Mouse (Mus musculus) hindbrain, embryonic 13.5 days (tissue): ENCODE results near the gene Lamc1. TPM values are rescaled to one million over a fixed set of nuclear protein-coding genes. Genes with fewer than 3 reads are reported as not detected.
"Not testable (repeated sequence)": the region's sequence is repeated elsewhere in the genome, so short reads cannot be mapped to it uniquely, and the experiment has no call there.

Experiments
- ATAC-seq: fragments of 200-750 bp; cut with Nextera tagmentation; 2 replicates; pipeline ENCODE4 v1.8.0; 2017; ENCODE audit warnings: moderate TSS enrichment; ENCODE audit not compliant: low FRiP score
- H3K27ac ChIP-seq: fragments of 300-500 bp; sonication (generic); 2 replicates; pipeline ENCODE4 v1.5.1; 2015; ENCODE audit warnings: inconsistent platforms, mild to moderate bottlenecking, moderate library complexity
- H3K27me3 ChIP-seq: fragments of 300-500 bp; sonication (generic); 2 replicates; pipeline ENCODE4 v1.6.1; 2015; ENCODE audit warnings: mild to moderate bottlenecking, inconsistent platforms
- H3K36me3 ChIP-seq: fragments of 300-500 bp; sonication (generic); 2 replicates; pipeline ENCODE4 v1.6.1; 2015; ENCODE audit warnings: mild to moderate bottlenecking, inconsistent platforms
- H3K4me1 ChIP-seq: fragments of 300-500 bp; sonication (generic); replicated peaks from 2 replicates; pipeline ENCODE4 v1.6.1; 2015; ENCODE audit warnings: inconsistent platforms
- H3K4me2 ChIP-seq: fragments of 300-500 bp; sonication (generic); 2 replicates; pipeline ENCODE4 v1.6.1; 2015; ENCODE audit warnings: inconsistent platforms, mild to moderate bottlenecking, moderate library complexity
- H3K4me3 ChIP-seq: fragments of 300-500 bp; sonication (generic); 2 replicates; pipeline ENCODE4 v1.5.1; 2015; ENCODE audit warnings: mild to moderate bottlenecking, inconsistent platforms
- H3K9ac ChIP-seq: fragments of 300-500 bp; sonication (generic); 2 replicates; pipeline ENCODE4 v1.6.1; 2015; ENCODE audit warnings: mild to moderate bottlenecking, inconsistent platforms
- H3K9me3 ChIP-seq: fragments of 300-500 bp; sonication (generic); 2 replicates; pipeline ENCODE4 v1.6.1; 2016; ENCODE audit warnings: inconsistent platforms
- WGBS: fragments of 180-500 bp; shearing (Covaris S2); methylation state at CpG from one replicate; pipeline ENCODE4 v1.1.7; 2015; 5-methylcytosine and 5-hydroxymethylcytosine counted together
- polyA plus RNA-seq: library from polyadenylated mRNA; unstranded; fragments of >200 nt; fragmentation: Nextera tagmentation; extraction: Ambion mirVana; gene quantifications from 2 replicates; pipeline ENCODE4 v1.2.1, GENCODE M21; 2015

Lamc1 gene
- polyA plus RNA-seq, 1 experiment from 2014 or later: 20.2 TPM

GRCm38 (mm10) chr1:153353736-153354430 is 21.3 kb upstream of the Lamc1 start:
- Histone ChIP-seq H3K4me3 (no peak overlapping the region), H3K4me1 (peaks cover 5% of the 10 kb centered on the region; the same call in 1 of the 2 replicates), H3K27ac (no peak overlapping the region), H3K9me3 (no peaks in the 10 kb centered on the region), H3K36me3 (no peaks in the 10 kb centered on the region), H3K9ac (no peak overlapping the region), H3K27me3 (no peaks in the 10 kb centered on the region; the same call in 1 of the 2 replicates), H3K4me2 (no peak overlapping the region)
- no peak for ATAC-seq
- 62% methylated on average over 18 of the region's 18 CpGs for WGBS

GRCm38 (mm10) chr1:153351034-153351433 is 18.4 kb upstream of the Lamc1 start:
- no peaks in the 10 kb centered on the region for H3K36me3 ChIP-seq
- ATAC-seq: no peak
- H3K9ac ChIP-seq: no peak overlapping the region
- WGBS: 81% methylated on average over 4 of the region's 4 CpGs
- no peaks in the 10 kb centered on the region; the same call in 1 of the 2 replicates for H3K27me3 ChIP-seq
- H3K27ac ChIP-seq: no peak overlapping the region
- H3K4me3 ChIP-seq: no peak overlapping the region
- peaks cover 5% of the 10 kb centered on the region; the same call in 1 of the 2 replicates for H3K4me1 ChIP-seq
- H3K4me2 ChIP-seq: no peak overlapping the region
- H3K9me3 ChIP-seq: no peaks in the 10 kb centered on the region

- H3K36me3 ChIP-seq: no peaks in the 10 kb centered on the region
- no peaks in the 10 kb centered on the region for H3K4me1 ChIP-seq
- no peaks in the 10 kb centered on the region; the same call in 1 of the 2 replicates for H3K27me3 ChIP-seq
- H3K9me3 ChIP-seq: no peaks in the 10 kb centered on the region
- H3K9ac ChIP-seq: no peak overlapping the region
- H3K4me2 ChIP-seq: no peak overlapping the region
- no peak overlapping the region for H3K27ac ChIP-seq
- ATAC-seq: no peak
- WGBS: 67% methylated on average over 3 of the region's 3 CpGs
- H3K4me3 ChIP-seq: no peak overlapping the region
These were observed 15.1 kb upstream of the Lamc1 start for GRCm38 (mm10) chr1:153347726-153348125.

GRCm38 (mm10) chr1:153347040-153347439 is 14.5 kb upstream of the Lamc1 start:
- no peak overlapping the region for H3K9ac ChIP-seq
- H3K27ac ChIP-seq: no peak overlapping the region
- no peaks in the 10 kb centered on the region for H3K4me1 ChIP-seq
- H3K4me3 ChIP-seq: no peak overlapping the region
- no peaks in the 10 kb centered on the region for H3K36me3 ChIP-seq
- 92% methylated on average over 2 of the region's 2 CpGs for WGBS
- no peaks in the 10 kb centered on the region; the same call in 1 of the 2 replicates for H3K27me3 ChIP-seq
- ATAC-seq: no peak
- H3K4me2 ChIP-seq: no peak overlapping the region
- no peaks in the 10 kb centered on the region for H3K9me3 ChIP-seq

- Histone ChIP-seq H3K36me3 (no peaks in the 10 kb centered on the region), H3K9me3 (no peaks in the 10 kb centered on the region), H3K4me3 (peak overlapping the region; percentile 27), H3K27me3 (no peaks in the 10 kb centered on the region), H3K4me2 (peak overlapping the region; percentile 46), H3K27ac (no peak overlapping the region), H3K9ac (no peak overlapping the region), H3K4me1 (no peaks in the 10 kb centered on the region)
- no peak for ATAC-seq
- WGBS: 47% methylated on average over 16 of the region's 16 CpGs
These were observed 13.2 kb upstream of the Lamc1 start for GRCm38 (mm10) chr1:153345699-153346291.

GRCm38 (mm10) chr1:153345002-153345401 is 12.4 kb upstream of the Lamc1 start:
- Histone ChIP-seq H3K4me1 (no peaks in the 10 kb centered on the region), H3K27ac (no peak overlapping the region), H3K4me3 (no peak overlapping the region), H3K4me2 (no peak overlapping the region), H3K9ac (no peak overlapping the region), H3K27me3 (no peaks in the 10 kb centered on the region), H3K36me3 (no peaks in the 10 kb centered on the region), H3K9me3 (no peaks in the 10 kb centered on the region)
- ATAC-seq: no peak
- 90% methylated on average over 2 of the region's 2 CpGs for WGBS

DNA sequence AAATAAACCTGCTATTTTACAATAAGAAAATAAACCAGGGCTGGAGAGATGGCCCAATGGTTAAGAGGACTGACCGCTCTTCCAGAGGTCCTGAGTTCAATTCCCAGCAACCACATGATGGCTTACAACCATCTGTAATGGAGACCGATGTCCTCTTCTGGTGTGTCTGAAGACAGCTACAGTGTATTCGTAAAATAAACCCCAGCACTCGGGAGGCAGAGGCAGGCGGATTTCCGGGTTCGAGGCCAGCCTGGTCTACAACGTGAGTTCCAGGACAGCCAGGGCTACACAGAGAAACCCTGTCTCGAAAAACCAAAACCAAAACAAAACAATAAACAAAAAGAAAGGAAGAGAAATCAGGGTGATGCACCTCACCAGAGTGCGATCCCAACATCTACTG is 2.9 kb upstream of the Lamc1 start:
- WGBS: 93% methylated on average over 10 of the region's 10 CpGs

GRCm38 (mm10) chr1:153333296-153334121 is 923 bp upstream of the Lamc1 start:
- ATAC-seq: peak; percentile 73

More for the DNA sequence above, 2.9 kb upstream of the Lamc1 start:
- ATAC-seq, H3K4me3 ChIP-seq, H3K9ac ChIP-seq, H3K9me3 ChIP-seq, H3K36me3 ChIP-seq, H3K27ac ChIP-seq, H3K27me3 ChIP-seq, H3K4me2 ChIP-seq: not testable (repeated sequence)
- H3K4me1 ChIP-seq: peaks cover 18% of the 10 kb centered on the region

GRCm38 (mm10) chr1:153331796-153332443 is 666 bp downstream of the Lamc1 start:
- H3K27ac ChIP-seq: peak overlapping the region; percentile 93
- H3K9ac ChIP-seq: peak overlapping the region; percentile 93
- H3K4me2 ChIP-seq: peak overlapping the region; percentile 95
- peak; percentile 63 for ATAC-seq
- peak overlapping the region; percentile 97 for H3K4me3 ChIP-seq
- no peaks in the 10 kb centered on the region for H3K9me3 ChIP-seq
- under 1% methylated on average over 42 of the region's 42 CpGs for WGBS
- H3K4me1 ChIP-seq: peaks cover 33% of the 10 kb centered on the region
- H3K36me3 ChIP-seq: no peaks in the 10 kb centered on the region
- H3K27me3 ChIP-seq: no peaks in the 10 kb centered on the region

More at GRCm38 (mm10) chr1:153333296-153334121, 923 bp upstream of the Lamc1 start:
- H3K4me3 ChIP-seq: peak overlapping the region; percentile 97
- WGBS: 9% methylated on average over 22 of the region's 22 CpGs
- H3K36me3 ChIP-seq: no peaks in the 10 kb centered on the region
- peaks cover 33% of the 10 kb centered on the region for H3K4me1 ChIP-seq
- peak overlapping the region; percentile 95 for H3K4me2 ChIP-seq
- peak overlapping the region; percentile 93 for H3K9ac ChIP-seq
- no peaks in the 10 kb centered on the region for H3K9me3 ChIP-seq
- no peaks in the 10 kb centered on the region for H3K27me3 ChIP-seq
- peak overlapping the region; percentile 93 for H3K27ac ChIP-seq

DNA sequence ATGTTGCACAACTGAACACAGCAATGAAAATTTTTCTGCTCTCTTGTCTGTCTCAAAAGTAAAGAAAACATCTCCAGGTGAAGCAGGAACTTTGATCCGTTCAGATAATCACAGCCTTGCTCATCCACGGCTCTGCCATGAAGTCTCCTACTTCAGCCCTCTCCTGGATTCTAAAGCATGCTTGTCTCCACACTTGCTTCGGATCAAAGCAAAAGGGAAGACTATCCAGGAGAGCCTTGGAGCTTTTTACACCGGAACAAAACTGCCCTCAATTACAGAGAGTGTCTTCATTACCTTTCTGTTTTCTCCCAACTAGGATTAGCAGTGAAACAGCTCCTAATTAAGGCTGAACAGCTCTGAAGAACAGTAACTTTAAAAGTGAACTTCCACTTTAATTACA is 1.4 kb downstream of the Lamc1 start:
- H3K9ac ChIP-seq: peak overlapping the region; percentile 93
- 0 out of 2 replicates have a peak, but pooled peaks cover 2% of the 10 kb centered on the region for H3K36me3 ChIP-seq
- H3K4me3 ChIP-seq: peak overlapping the region; percentile 97
- H3K4me1 ChIP-seq: peaks cover 33% of the 10 kb centered on the region
- no peaks in the 10 kb centered on the region for H3K9me3 ChIP-seq
- no peak overlapping the region for H3K27ac ChIP-seq
- no peak for ATAC-seq
- peak overlapping the region; percentile 95 for H3K4me2 ChIP-seq
- WGBS: 4% methylated on average over 4 of the region's 4 CpGs
- no peaks in the 10 kb centered on the region for H3K27me3 ChIP-seq

GRCm38 (mm10) chr1:153329306-153329705 is 3.3 kb downstream of the Lamc1 start:
- H3K27me3 ChIP-seq: no peaks in the 10 kb centered on the region

DNA sequence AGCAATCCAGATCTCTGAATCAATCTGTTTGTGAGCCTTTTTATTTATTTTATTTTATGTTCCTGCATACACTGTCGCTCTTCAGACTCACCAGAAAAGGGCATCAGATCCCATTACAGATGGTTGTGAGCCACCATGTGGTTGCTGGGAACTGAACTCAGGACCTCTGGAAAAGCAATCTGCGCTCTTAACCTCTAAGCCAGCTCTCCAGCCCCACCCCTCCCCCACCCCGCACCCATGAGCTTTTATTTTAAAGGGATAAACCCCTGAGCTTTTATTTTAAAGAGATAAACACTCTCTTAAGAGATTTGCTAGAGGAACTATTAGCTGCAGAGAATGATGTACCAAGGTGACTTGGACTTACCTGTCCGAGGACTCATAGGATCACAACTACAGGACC is 5.5 kb downstream of the Lamc1 start:
- Histone ChIP-seq H3K36me3 (peaks cover 8% of the 10 kb centered on the region; the same call in 1 of the 2 replicates), H3K9me3 (no peaks in the 10 kb centered on the region), H3K9ac (no peak overlapping the region), H3K27ac (no peak overlapping the region), H3K4me2 (no peak overlapping the region), H3K4me1 (peaks cover 29% of the 10 kb centered on the region), H3K27me3 (no peaks in the 10 kb centered on the region), H3K4me3 (no peak overlapping the region)
- no peak for ATAC-seq
- WGBS: 91% methylated on average over 4 of the region's 4 CpGs

More at GRCm38 (mm10) chr1:153329306-153329705, 3.3 kb downstream of the Lamc1 start:
- WGBS: 84% methylated on average over 6 of the region's 6 CpGs
- Histone ChIP-seq H3K4me2 (peak overlapping the region; percentile 95), H3K9ac (peak overlapping the region; percentile 35; the same call in 1 of the 2 replicates), H3K4me1 (peaks cover 33% of the 10 kb centered on the region), H3K9me3 (no peaks in the 10 kb centered on the region), H3K36me3 (peaks cover 4% of the 10 kb centered on the region; the same call in 1 of the 2 replicates), H3K4me3 (no peak overlapping the region), H3K27ac (no peak overlapping the region)
- ATAC-seq: no peak
